8 mouse cellular contexts compared by ENCODE assay signal in the genomic region with DNA sequence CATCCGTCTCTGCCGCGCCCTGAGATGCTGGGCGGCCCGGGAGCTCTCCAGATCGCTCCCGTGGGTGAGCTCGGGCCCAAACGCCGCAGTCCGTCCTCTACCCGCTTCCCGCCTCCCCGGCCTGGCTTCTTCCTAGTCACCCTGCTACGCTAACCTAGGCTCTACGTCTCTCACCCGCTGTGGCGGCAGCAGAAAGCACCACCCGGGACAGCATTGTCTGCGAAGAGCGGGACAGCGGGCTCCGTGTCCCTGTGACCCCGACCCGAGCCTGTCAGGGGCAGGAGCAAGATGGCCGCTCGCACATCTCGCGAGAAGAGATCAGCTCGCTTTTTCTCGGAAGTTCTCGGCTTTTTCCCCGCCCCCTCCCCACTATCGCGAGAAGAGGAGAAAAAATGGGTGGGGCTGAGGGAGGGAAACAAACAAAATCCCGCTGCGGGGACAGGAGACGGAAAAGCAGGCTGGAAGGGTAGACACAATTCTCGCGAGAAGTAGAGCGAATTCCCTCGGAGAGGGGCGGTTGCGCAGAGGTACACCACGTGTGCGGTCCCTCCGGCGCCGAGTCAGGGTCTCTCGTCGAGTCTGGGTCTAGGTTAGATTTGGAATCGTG. TPM values are rescaled to one million over a fixed set of nuclear protein-coding genes. Genes with fewer than 3 reads are reported as not detected.
A peak's percentile ranks its signal among the peaks of the same experiment; 100 is the strongest.
DNase-seq lines count a peak whose midpoint lies in the region; ATAC-seq and TF ChIP-seq lines count a peak whose summit lies in the region.

TSS of gene Wdr77 (plus strand) at position 396 of the 607 bp plus-strand sequence.

- TF ChIP-seq CTCF in bone marrow, adult 2 months (IDR thresholded peaks at IDR 0.05; ENCODE audit: control insufficient read depth, insufficient read depth, low read length): no peak
- TF ChIP-seq CTCF in midbrain, postnatal 0 days (IDR thresholded peaks at IDR 0.05): no peak

- peak within 1 kb of the TSS; percentile 85 for H3K4me2 ChIP-seq in embryonic facial prominence, embryonic 15.5 days (replicated peaks)
- peak within 1 kb of the TSS; percentile 78 for H3K4me2 ChIP-seq in limb, embryonic 14.5 days (replicated peaks; ENCODE audit: low read depth, low read length, severe bottlenecking)
- peak within 1 kb of the TSS; percentile 73 for H3K4me2 ChIP-seq in midbrain, postnatal 0 days (ENCODE audit: low read depth, low read length, poor library complexity, severe bottlenecking)

- peaks cover 39% of the 10 kb centered on the region for H3K36me3 ChIP-seq in embryonic facial prominence, embryonic 15.5 days
- H3K36me3 ChIP-seq in limb, embryonic 14.5 days (ENCODE audit: control insufficient read depth, insufficient read depth, low read length): peaks cover 41% of the 10 kb centered on the region
- H3K36me3 ChIP-seq in midbrain, postnatal 0 days (ENCODE audit: insufficient read depth, low read length): peaks cover 24% of the 10 kb centered on the region

- ATAC-seq in embryonic facial prominence, embryonic 15.5 days (ENCODE audit: insufficient number of reproducible peaks, low FRiP score, low TSS enrichment, low read depth): peak; percentile 97
- peak; percentile 98 for ATAC-seq in limb, embryonic 14.5 days (ENCODE audit: low FRiP score, low read depth)
- ATAC-seq in midbrain, postnatal 0 days (ENCODE audit: low FRiP score): peak; percentile 97

- H3K9me3 ChIP-seq in embryonic facial prominence, embryonic 15.5 days (replicated peaks): no peaks in the 10 kb centered on the region
- H3K9me3 ChIP-seq in limb, embryonic 14.5 days (ENCODE audit: control insufficient read depth, low read length): no peaks in the 10 kb centered on the region
- no peaks in the 10 kb centered on the region for H3K9me3 ChIP-seq in midbrain, postnatal 0 days (ENCODE audit: low read length)

- under 1% methylated on average over 52 of the region's 52 CpGs for WGBS in bone marrow, adult 2 months
- WGBS in embryonic facial prominence, embryonic 15.5 days: under 1% methylated on average over 52 of the region's 52 CpGs
- WGBS in limb, embryonic 14.5 days: under 1% methylated on average over 43 of the region's 52 CpGs
- WGBS in midbrain, postnatal 0 days: under 1% methylated on average over 50 of the region's 52 CpGs

- no peaks in the 10 kb centered on the region for H3K4me1 ChIP-seq in bone marrow, adult 2 months (ENCODE audit: control insufficient read depth, insufficient read depth, low read length)
- H3K4me1 ChIP-seq in embryonic facial prominence, embryonic 15.5 days: peaks cover 26% of the 10 kb centered on the region
- peaks cover 16% of the 10 kb centered on the region for H3K4me1 ChIP-seq in limb, embryonic 14.5 days (ENCODE audit: control insufficient read depth, insufficient read depth, low read length)
- H3K4me1 ChIP-seq in midbrain, postnatal 0 days (ENCODE audit: insufficient read depth, low read length): 0 out of 2 replicates have a peak, but pooled peaks cover 4% of the 10 kb centered on the region

- DNase-seq in 416B (ENCODE audit: low read depth): peak; percentile 99
- DNase-seq in heart, adult 8-10 months (ENCODE audit: low spot score): peak; percentile 97
- DNase-seq in kidney, adult 9 months: peak; percentile 98
- DNase-seq in limb, embryonic 14.5 days (ENCODE audit: low spot score): peak; percentile 99
- DNase-seq in midbrain, postnatal 0 days (ENCODE audit: low spot score): peak; percentile 99
- DNase-seq in spleen, postnatal 14 days (ENCODE audit: low spot score in 2 of 2): peak; percentile 88 to 95

- peak; percentile 96 for TF ChIP-seq POLR2A in bone marrow, adult 2 months (IDR thresholded peaks at IDR 0.05; ENCODE audit: borderline replicate concordance, control insufficient read depth, low read depth, low read length)
- peak; percentile 97 for TF ChIP-seq POLR2A in limb, embryonic 14.5 days (IDR thresholded peaks at IDR 0.05; ENCODE audit: borderline replicate concordance, extremely low read depth, insufficient read depth, insufficient read length)

- H3K4me3 ChIP-seq in bone marrow, adult 2 months (replicated peaks; ENCODE audit: control insufficient read depth, low read depth, low read length): peak within 1 kb of the TSS; percentile 92
- H3K4me3 ChIP-seq in embryonic facial prominence, embryonic 15.5 days (replicated peaks): peak within 1 kb of the TSS; percentile 94
- H3K4me3 ChIP-seq in limb, embryonic 14.5 days (replicated peaks; ENCODE audit: low read length): peak within 1 kb of the TSS; percentile 97
- peak within 1 kb of the TSS; percentile 95 for H3K4me3 ChIP-seq in midbrain, postnatal 0 days (ENCODE audit: low read depth, low read length)

- peak within 1 kb of the TSS; percentile 91 for H3K27ac ChIP-seq in bone marrow, adult 2 months (ENCODE audit: control insufficient read depth, insufficient read depth, low read depth, low read length, poor library complexity)
- H3K27ac ChIP-seq in embryonic facial prominence, embryonic 15.5 days (replicated peaks): peak within 1 kb of the TSS; percentile 92
- H3K27ac ChIP-seq in limb, embryonic 14.5 days (replicated peaks; ENCODE audit: low read depth, low read length): peak within 1 kb of the TSS; percentile 65
- peak within 1 kb of the TSS; percentile 86 for H3K27ac ChIP-seq in midbrain, postnatal 0 days (ENCODE audit: low read depth, low read length)

- H3K9ac ChIP-seq in embryonic facial prominence, embryonic 15.5 days: peak within 1 kb of the TSS; percentile 97
- H3K9ac ChIP-seq in limb, embryonic 14.5 days (ENCODE audit: low read depth, low read length, severe bottlenecking): peak within 1 kb of the TSS; percentile 92
- peak within 1 kb of the TSS; percentile 99 for H3K9ac ChIP-seq in midbrain, postnatal 0 days (replicated peaks; ENCODE audit: low read length, poor library complexity, severe bottlenecking)

- no peaks in the 10 kb centered on the region for H3K27me3 ChIP-seq in embryonic facial prominence, embryonic 15.5 days
- H3K27me3 ChIP-seq in limb, embryonic 14.5 days (ENCODE audit: control insufficient read depth, insufficient read depth, low read length): no peaks in the 10 kb centered on the region
- no peaks in the 10 kb centered on the region for H3K27me3 ChIP-seq in midbrain, postnatal 0 days (ENCODE audit: insufficient read depth, low read length)

RNA-seq across cellular contexts. Expression of gene Wdr77, which starts in this region (rescaled TPM):
- polyA plus RNA-seq in bone marrow, adult 2 months (2011; ENCODE audit: insufficient read depth, insufficient read length, low replicate concordance, missing spikeins): 15.8 and 23.9 TPM in 2 replicates
- 110 and 122 TPM in 2 replicates for polyA plus RNA-seq in embryonic facial prominence, embryonic 15.5 days (2015; fragmentation: Nextera tagmentation; extraction: Ambion mirVana)
- 10 to 100 TPM; 40.6 to 49.7 (median 45.1) TPM for total RNA-seq in heart, adult 8-10 months (2022)
- 92.1 and 100 TPM in 2 replicates for polyA plus RNA-seq in limb, embryonic 14.5 days (2012; rRNA removed)
- polyA plus RNA-seq in limb, embryonic 14.5 days (2014; fragmentation: Nextera tagmentation; extraction: Ambion mirVana): 107 and 111 TPM in 2 replicates
- 56.4 and 65.1 TPM in 2 replicates for total RNA-seq in midbrain, postnatal 0 days (2014; rRNA removed)
- 87.9 and 88.1 TPM in 2 replicates for polyA plus RNA-seq in midbrain, postnatal 0 days (2015; fragmentation: Nextera tagmentation; extraction: Ambion mirVana)

Comparison
In these comparisons a context has a peak if more than half of its experiments do, and no peak if none do; other contexts are left out.
1. Peak in every context shown above with its lines: DNase-seq, ATAC-seq, H3K4me3 ChIP-seq and H3K27ac ChIP-seq.